Mouse (Mus musculus) cerebellum, postnatal 14 days (tissue): ENCODE data around the gene Cacng8.

Experiments
- DNase-seq, 2 experiments: peaks; one replicate each; pipeline ENCODE4 v3.0.0; 2021; ENCODE audit warnings: mixed read lengths in 2 of 2

Cacng8 gene

DNA sequence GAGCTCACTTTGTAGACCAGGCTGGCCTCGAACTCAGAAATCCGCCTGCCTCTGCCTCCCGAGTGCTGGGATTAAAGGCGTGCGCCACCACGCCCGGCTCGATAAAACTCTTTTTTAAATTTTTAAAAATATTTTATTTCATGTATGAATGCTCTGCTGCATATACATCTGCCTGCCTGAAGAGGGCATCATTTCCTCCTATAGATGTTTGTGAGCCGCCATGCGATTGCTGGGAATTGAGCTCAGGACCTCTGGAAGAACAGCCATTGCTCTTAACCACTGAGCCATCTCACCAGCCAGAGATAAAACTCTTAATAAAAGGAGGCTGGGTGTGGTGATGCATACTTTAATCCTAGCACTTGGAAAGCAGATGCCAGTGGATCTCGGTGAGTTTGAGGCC is 49.5 kb downstream of the Cacng8 start:
- no peak for DNase-seq

DNA sequence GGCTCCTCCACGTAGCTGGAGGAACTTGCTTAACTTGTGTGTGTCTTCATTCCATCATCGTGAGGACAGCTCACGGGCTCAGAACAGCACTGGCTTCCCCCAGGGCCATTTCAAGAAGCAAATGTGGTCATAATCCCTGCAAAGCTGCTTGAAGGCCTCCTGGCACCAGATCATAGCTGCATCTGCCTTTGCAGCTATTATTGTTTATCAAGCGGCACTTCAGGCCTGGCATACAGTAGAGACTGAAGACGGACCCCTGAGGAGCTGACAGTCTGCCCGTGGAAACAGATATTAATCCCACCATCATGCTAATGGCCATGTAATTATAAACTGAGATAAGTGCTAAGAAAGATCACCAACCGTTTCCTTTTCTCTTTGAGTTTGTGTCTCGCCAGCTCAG is 50.0 kb downstream of the Cacng8 start:
- no peak for DNase-seq

DNA sequence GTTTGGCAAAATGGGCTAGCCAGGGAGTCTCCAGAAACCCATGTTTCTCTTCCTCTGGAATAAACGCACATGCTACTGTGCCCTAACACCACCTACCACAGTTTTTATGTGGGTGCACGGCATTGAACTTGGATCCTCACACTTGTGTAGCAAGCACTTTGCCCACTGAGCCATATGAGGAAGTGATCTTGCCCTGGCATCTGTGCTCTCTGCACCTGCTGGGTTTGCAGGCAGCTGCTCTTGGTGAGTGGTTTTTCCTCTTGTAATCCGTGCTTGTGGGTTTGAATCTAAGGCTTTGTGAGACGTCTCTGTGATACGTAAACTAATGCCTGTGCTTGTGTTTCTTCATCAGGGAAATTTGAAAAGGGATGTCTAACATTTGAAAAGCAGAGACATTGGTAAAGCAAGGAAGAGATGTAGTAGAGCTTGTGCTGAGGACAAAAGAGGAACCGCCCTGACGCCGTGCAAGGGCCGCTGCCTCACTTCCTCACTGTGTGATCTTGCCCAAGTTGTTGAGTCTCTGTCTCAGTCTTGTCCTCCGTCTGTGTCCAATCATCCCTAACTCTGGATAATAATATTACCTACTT is 52.1 kb downstream of the Cacng8 start:
- no peak for DNase-seq

DNA sequence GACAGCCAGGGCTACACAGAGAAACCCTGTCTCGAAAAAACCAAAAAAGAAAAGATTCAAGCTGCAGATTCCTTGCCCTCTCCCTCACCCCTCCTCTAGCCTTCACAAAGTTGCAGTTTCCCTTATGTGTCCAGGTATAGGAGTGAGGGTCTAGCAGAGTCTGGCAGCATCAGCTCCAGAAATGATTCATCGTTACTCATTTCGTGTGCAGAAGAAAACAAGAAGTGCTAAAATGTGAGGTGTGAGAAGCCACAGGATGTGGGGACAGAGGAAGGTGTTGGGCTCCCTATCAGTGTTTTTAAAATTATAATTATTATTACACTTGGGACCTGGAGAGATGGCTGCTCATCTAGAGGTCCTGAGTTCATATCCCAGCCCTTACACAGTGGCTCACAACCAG is 54.2 kb downstream of the Cacng8 start:
- no peak for DNase-seq

DNA sequence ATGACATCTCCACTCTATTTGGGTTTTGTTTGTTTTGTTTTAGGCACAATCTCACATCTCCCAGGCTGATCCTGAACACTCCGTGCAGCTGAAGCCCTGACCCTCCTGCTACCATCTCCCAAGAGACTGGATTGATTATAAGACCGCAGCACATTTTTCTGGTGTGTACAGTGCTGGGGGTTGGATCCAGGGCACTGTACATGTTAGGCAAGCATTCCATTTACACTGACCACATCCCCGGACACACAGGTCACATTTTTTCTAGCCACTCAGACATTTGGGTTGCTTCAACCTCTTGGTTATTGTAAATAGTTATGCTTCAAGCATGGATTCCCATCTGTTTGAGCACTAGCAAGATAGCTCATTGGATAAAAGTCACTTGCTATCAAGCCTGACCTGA is 56.1 kb downstream of the Cacng8 start:
- DNase-seq, result no peak

DNA sequence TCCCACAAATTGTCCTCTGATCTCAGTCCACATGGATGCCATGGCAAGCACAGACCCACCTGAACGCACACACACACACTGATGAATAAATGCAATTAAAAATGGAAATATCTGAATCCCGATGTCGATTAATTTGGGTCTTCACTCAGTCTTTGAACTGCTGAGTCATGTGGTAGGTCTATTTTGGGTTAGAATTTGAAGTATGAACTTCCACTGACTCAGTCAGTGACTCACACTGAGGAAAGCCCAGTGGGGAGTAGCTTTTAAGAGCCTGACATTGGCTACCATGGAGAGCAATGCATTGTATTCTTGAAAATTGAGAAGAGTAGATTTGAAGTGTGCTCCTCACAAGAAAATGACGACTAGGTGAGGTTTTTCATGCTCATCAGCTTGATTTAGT is 56.5 kb downstream of the Cacng8 start:
- DNase-seq, result no peak

DNA sequence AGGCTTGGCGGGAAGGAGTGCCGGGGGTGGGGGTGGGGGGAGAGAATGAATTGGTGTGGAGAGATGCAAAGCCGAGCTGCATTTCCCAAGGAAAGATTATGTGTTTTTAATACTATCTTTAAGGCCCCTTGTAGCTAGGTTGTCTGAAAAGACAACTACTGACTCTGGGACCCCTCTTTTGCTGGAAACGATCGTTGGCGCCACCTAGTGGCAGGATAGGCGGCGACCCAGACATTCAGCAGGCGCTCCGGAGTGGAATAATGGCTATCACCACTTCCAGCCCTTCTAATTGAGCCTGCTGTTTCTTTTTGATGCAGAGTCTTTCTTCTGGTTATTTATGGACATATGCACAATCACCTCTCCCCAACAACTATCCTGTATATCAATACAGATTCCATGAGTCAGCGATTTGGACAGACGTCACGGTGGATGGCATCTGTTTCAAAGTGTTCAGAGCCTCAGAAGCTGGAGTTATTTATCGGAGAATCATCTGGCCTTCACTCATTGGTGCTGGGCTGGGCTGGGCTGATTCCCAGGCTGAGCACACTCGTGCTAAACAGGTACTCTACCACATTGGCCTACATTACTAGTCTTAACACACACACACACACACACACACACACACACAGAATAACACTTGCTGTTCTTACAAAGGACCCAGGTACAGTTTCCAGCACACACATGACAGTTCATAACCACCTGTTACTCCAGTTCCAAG is 58.4 kb downstream of the Cacng8 start:
- DNase-seq, result peak; percentile 91 to 92

DNA sequence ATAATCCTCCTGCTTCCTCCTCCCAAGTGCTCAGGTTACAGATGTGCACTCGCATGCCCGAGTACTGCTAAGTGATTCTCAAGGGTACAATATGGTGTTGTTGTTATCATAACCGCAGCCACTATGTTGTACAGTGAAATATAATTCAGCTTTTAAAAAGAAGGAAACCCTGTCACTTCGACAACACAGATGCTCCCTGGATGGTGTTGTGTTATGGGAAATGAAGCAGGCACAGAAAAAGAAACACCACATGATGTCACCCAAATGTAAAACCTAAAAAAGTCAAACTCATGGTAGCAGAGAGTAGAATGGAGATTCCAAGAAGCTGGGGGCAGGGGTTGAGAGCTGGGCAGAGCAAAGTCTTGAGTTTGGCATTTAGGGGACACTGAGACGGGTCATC is 60.2 kb downstream of the Cacng8 start:
- DNase-seq, result no peak

DNA sequence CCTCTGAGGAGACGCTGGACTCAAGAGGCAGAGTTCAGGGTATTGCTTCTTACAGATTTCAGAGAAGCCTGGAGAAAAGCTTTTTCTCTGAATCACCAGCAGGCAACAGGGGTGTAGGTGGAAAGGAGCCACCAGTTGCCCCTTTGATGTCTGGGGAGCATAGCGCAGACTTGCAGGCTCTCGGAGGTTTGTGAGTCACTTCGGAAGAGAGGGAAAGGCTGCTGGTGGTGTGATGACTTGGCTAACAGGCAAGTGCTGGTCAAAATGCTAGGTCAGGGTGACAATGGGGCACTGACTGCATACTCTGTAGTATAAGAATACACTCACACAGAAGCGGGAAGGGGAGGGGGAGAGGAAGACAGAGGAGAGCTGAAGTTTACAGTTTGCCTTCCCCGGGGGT is 60.7 kb downstream of the Cacng8 start:
- no peak for DNase-seq

DNA sequence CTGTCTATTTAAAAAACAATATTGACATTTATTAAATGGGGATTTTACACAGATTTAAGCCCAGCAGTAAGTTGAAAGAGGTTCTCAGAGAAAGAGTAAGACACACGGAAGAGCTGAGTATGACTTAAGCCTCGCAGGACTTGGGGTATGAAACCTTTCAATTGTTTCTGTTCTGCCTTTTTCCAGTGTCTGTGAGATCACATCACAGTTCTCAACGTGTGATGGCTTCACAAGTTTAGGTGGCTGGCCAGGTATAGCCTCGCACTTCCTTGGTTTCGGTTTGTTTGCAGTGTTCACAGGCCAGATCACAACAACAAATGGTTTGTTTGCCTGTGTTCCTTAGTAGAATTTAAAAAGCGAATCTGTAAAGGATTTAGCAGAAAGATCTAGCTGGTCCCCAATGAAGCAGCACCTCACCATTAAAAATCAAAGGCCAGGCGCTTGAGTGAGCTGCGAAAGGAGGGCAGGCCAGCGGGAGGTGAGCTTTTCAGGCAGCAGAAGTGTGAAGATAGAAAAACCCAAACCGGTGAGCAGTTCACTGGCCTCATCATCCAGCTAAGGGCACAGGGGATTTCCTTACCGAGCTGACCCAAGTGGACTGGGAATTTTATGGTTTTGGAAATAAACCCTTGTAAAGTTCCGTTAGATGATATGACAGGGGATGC is 62.5 kb downstream of the Cacng8 start:
- no peak for DNase-seq

DNA sequence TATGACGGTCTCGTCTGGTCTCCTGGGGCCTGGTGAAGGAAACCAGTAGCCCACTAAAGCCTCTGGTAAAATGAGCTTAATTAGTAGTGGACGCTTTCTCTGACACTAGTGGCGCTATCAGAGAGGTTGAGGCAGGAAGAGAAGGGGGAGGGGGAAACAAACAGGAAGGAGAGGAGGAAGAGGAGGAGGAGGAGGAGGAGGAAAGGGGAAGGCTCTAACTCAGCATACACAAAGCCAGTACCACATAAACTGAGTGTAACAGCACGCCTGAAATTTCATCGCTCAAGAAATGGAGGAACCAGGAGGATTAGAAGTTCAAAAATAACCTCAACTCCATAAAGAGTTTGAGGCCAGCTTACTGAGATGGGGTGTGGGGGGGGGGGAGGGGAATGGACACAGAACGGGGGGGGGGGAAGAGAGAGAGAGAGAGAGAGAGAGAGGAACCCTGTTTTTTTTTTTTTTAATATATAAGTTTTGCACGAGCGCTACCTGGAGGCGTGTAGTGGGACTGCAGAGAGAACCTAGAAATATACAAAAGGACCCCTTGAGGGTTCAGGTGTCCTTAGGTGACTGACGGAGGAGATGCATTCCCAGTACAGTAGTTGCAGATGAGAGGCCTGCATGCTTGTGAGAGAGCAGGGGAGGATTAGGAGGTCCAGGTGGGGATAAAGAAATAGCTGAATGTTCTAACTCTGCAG is 63.2 kb downstream of the Cacng8 start:
- DNase-seq, result peak in 1 of 2 experiments; percentile 24

DNA sequence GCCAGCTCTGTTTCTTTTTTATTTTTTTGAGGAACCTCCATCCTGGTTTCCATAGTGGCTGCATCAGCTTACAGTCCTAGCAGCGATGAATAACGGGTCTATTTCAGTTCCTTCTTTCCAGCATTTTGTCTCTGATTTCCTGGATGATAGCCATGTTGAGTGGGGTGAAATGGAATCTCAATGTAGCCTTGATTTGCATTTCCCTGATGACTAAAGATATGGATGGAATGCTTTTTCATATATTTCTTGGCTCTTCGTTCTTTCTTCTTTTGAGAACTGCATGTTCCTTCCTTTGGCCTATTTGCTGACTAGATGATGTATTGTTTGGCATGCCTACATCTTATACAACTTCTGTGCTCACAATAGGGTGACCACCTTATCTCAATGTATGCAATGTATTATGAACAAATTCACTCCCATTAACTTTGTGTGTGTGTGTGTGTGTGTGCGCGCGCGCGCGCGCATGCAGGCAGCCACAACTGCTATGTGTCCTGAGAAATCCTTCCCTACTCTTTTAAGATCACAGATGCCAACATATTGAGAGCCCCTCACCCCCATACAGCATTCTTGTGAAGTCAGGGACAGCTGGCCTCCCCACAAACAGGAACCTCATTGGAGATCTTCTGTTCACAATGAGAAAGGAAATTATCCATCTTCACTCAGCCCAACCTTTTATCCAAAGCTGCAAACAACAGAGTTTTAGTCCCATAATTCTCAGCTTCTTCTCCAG is 66.8 kb downstream of the Cacng8 start:
- no peak for DNase-seq

DNA sequence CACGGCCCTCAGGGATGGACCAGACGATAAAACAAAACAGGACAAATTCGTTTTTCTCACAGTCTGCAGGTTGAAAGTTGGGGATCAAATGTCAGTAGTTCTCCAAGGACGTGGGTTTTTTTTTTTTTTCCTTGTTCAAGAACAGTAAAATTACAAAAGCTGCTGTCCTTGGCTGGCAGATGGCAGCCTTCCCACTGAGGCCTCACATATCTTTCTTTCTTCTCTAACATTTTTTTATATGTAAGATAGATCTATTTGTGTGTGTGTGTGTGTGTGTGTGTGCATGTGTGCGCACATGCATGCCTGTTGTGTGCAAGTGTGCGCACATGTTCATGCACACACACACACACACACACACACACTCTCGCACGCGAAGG is 67.3 kb downstream of the Cacng8 start:
- no peak for DNase-seq

DNA sequence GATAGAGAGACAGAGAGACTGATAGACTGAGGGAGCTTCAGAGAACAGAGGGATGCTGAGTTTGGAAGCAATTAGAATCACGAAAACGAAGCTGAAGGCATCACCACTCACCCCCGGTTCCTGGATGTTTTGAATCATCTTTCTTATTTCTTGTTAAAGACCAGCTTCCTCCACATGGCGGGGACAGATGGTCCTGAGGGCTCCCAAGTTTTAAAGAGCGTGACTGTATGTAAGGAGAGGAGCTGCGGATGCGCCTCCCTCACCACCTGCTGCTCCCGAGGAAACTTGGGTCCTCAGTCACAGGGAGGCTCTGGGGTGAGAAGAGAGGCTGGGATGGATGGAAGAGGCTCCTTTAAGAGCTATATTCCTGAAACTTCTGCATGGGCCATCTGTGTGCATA is 69.8 kb downstream of the Cacng8 start:
- no peak for DNase-seq

DNA sequence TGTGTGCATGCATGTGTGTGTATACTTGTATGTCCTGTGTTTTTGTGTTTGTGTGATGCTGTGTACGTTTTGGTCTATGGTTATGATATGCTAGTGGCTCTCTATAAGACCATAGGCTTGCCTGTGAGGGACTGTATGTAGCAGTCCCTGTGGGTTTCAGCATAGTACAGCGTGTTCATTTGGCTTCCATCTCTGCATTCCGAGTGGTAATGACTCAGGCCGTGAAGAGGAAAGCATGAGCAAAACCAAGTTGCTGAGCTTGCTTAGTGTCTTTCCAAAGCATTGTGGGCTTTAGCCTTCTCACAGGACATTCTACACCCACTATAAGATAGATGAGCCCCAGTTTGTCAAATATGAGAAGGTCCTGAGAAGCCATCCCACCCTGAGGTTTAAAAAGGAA is 72.8 kb downstream of the Cacng8 start:
- no peak for DNase-seq
